Mouse (Mus musculus) myocyte (in vitro differentiated cells): ENCODE measurements around the gene Prss28.

ENCODE experiments used
- E2F4 ChIP-seq: IDR thresholded peaks from one replicate; pipeline ENCODE4 v1.6.1; 2011; ENCODE audit warnings: mild to moderate bottlenecking, control low read depth, moderate library complexity; ENCODE audit not compliant: insufficient read depth
- MYOD1 ChIP-seq, 3 experiments: IDR thresholded peaks; one replicate each; pipeline ENCODE4 v1.6.1; 2011; ENCODE audit warnings: control low read depth in 2 of 3, low read depth in 2 of 3, mild to moderate bottlenecking in 2 of 3, moderate library complexity in 1 of 3; ENCODE audit not compliant: insufficient read length in 2 of 3, control insufficient read depth in 1 of 3
- POLR2A ChIP-seq: IDR thresholded peaks from one replicate; pipeline ENCODE4 v1.6.1; 2011; ENCODE audit warnings: low read depth, mild to moderate bottlenecking, control low read depth, moderate library complexity; ENCODE audit not compliant: insufficient read length
- POLR2AphosphoS2 ChIP-seq: IDR thresholded peaks from one replicate; pipeline ENCODE4 v1.6.1; 2011; ENCODE audit warnings: low read depth, control low read depth; ENCODE audit not compliant: insufficient read length
- USF1 ChIP-seq: IDR thresholded peaks from one replicate; pipeline ENCODE4 v1.6.1; 2011; ENCODE audit warnings: low read depth, mild to moderate bottlenecking, control low read depth, moderate library complexity

- no peak for TF ChIP-seq USF1
- TF ChIP-seq POLR2AphosphoS2: no peak
- no peak for TF ChIP-seq MYOD1 (IDR thresholded peaks at IDR 0.05; ENCODE audit: control insufficient read depth in 1 of 3, insufficient read length in 2 of 3, low read depth in 2 of 3)
- TF ChIP-seq E2F4: no peak
- TF ChIP-seq POLR2A: no peak
Measured at GRCm38 (mm10) chr17:25293495-25293894, 15.0 kb upstream of the Prss28 start.
